Mouse (Mus musculus) ovary, adult 2 months (tissue): ENCODE data around the gene Mrpl43. TPM values are rescaled to one million over a fixed set of nuclear protein-coding genes. Genes with fewer than 3 reads are reported as not detected.

Source experiments
- polyA plus RNA-seq: library from polyadenylated mRNA; depleted of rRNA; stranded (reverse); fragments of >200 nt; gene quantifications from 2 replicates; pipeline ENCODE4 v1.2.3, GENCODE M21; 2012; rRNA removed

Gene Mrpl43
- 114 and 134 TPM in 2 replicates for polyA plus RNA-seq

GRCm38 (mm10) chr19:45005957-45006712, at the start of gene Mrpl43:
Gene Mrpl43 (minus strand): TSS chr19:45006442.

GRCm38 (mm10) chr19:45047417-45047934, 41.2 kb upstream of the Mrpl43 start, which contains the start of gene Sfxn3:
Gene Sfxn3 (plus strand): TSS chr19:45047503.

GRCm38 (mm10) chr19:45045651-45046050, 39.4 kb upstream of the Mrpl43 start, which contains the start of gene Pdzd7:
Gene Pdzd7 (minus strand): TSS chr19:45045717.

GRCm38 (mm10) chr19:45014335-45014971, 8.2 kb upstream of the Mrpl43 start, which contains the start of gene Lzts2:
Gene Lzts2 (plus strand): TSS chr19:45014414.

GRCm38 (mm10) chr19:45005444-45005843, 798 bp downstream of the Mrpl43 start, which contains the start of gene Twnk:
Gene Twnk (plus strand): TSS chr19:45005663.

GRCm38 (mm10) chr19:44988831-44989566, 17.2 kb downstream of the Mrpl43 start, which contains the start of gene Sema4g:
Gene Sema4g (plus strand): TSS chr19:44989101.

Other genes with a start within 250 kb of the Mrpl43 start
- gene Slf2, start 75.3 kb downstream of the Mrpl43 start, polyA plus RNA-seq: 143 and 268 TPM in 2 replicates
- 21.8 and 29.1 TPM in 2 replicates for gene Sema4g, start 17.3 kb downstream of the Mrpl43 start, polyA plus RNA-seq
- 17.5 and 19.7 TPM in 2 replicates for gene Twnk, start 779 bp downstream of the Mrpl43 start, polyA plus RNA-seq
- 211 and 271 TPM in 2 replicates for gene Lzts2, start 8.0 kb upstream of the Mrpl43 start, polyA plus RNA-seq
- gene Pdzd7, start 39.3 kb upstream of the Mrpl43 start, polyA plus RNA-seq: 2.7 and 2.9 TPM in 2 replicates
- gene Sfxn3, start 41.1 kb upstream of the Mrpl43 start, polyA plus RNA-seq: 65.6 and 73.5 TPM in 2 replicates
- 53.1 and 54.8 TPM in 2 replicates for gene Kazald1, start 68.8 kb upstream of the Mrpl43 start, polyA plus RNA-seq
- gene Tlx1, start 144.2 kb upstream of the Mrpl43 start, polyA plus RNA-seq: not detected in 2 replicates
- gene Lbx1, start 229.4 kb upstream of the Mrpl43 start, polyA plus RNA-seq: 0.28 and 0.92 TPM in 2 replicates